Mouse (Mus musculus) forebrain, embryonic 16.5 days (tissue): Measurements from ENCODE around the gene Mrpl20. TPM values are rescaled to one million over a fixed set of nuclear protein-coding genes. Genes with fewer than 3 reads are reported as not detected.

Experiments
- ATAC-seq: fragments of 200-750 bp; cut with Nextera tagmentation; 2 replicates; pipeline ENCODE4 v1.8.0; 2017; ENCODE audit warnings: mild to moderate bottlenecking, moderate library complexity
- H3K27ac ChIP-seq: fragments of 300-500 bp; sonication (generic); 2 replicates; pipeline ENCODE4 v1.5.1; 2014; ENCODE audit warnings: low read length, control low read depth
- H3K27me3 ChIP-seq: fragments of 300-500 bp; sonication (generic); replicated peaks from 2 replicates; pipeline ENCODE4 v1.6.1; 2014; ENCODE audit warnings: low read length; ENCODE audit not compliant: control insufficient read depth, insufficient read depth
- H3K36me3 ChIP-seq: fragments of 300-500 bp; sonication (generic); 2 replicates; pipeline ENCODE4 v1.6.1; 2014; ENCODE audit not compliant: control insufficient read depth, insufficient read depth
- H3K4me1 ChIP-seq: fragments of 300-500 bp; sonication (generic); replicated peaks from 2 replicates; pipeline ENCODE4 v1.6.1; 2014; ENCODE audit warnings: low read length; ENCODE audit not compliant: control insufficient read depth, insufficient read depth
- H3K4me2 ChIP-seq: fragments of 300-500 bp; sonication (generic); 2 replicates; pipeline ENCODE4 v1.6.1; 2014; ENCODE audit warnings: mild to moderate bottlenecking, low read length, control low read depth
- H3K4me3 ChIP-seq: fragments of 300-500 bp; sonication (generic); replicated peaks from 2 replicates; pipeline ENCODE4 v1.5.1; 2014; ENCODE audit warnings: mild to moderate bottlenecking, low read length, control low read depth
- H3K9ac ChIP-seq: fragments of 300-500 bp; sonication (generic); replicated peaks from 2 replicates; pipeline ENCODE4 v1.6.1; 2014; ENCODE audit warnings: low read depth, low read length, control low read depth
- H3K9me3 ChIP-seq: fragments of 300-500 bp; sonication (generic); 2 replicates; pipeline ENCODE4 v1.6.1; 2016; ENCODE audit warnings: low read length; ENCODE audit not compliant: control insufficient read depth
- WGBS: fragments of 180-500 bp; shearing (Covaris S2); extraction: QIAGEN DNeasy Blood & Tissue Kit; methylation state at CpG from one replicate; pipeline ENCODE4 v1.1.7; 2014; 5-methylcytosine and 5-hydroxymethylcytosine counted together
- polyA plus RNA-seq: library from polyadenylated mRNA; unstranded; fragments of >200 nt; fragmentation: Nextera tagmentation; extraction: Ambion mirVana; gene quantifications from 2 replicates; pipeline ENCODE4 v1.2.1, GENCODE M21; 2015

Mrpl20 gene
- polyA plus RNA-seq, 1 experiment from 2014 or later = 231 TPM

DNA sequence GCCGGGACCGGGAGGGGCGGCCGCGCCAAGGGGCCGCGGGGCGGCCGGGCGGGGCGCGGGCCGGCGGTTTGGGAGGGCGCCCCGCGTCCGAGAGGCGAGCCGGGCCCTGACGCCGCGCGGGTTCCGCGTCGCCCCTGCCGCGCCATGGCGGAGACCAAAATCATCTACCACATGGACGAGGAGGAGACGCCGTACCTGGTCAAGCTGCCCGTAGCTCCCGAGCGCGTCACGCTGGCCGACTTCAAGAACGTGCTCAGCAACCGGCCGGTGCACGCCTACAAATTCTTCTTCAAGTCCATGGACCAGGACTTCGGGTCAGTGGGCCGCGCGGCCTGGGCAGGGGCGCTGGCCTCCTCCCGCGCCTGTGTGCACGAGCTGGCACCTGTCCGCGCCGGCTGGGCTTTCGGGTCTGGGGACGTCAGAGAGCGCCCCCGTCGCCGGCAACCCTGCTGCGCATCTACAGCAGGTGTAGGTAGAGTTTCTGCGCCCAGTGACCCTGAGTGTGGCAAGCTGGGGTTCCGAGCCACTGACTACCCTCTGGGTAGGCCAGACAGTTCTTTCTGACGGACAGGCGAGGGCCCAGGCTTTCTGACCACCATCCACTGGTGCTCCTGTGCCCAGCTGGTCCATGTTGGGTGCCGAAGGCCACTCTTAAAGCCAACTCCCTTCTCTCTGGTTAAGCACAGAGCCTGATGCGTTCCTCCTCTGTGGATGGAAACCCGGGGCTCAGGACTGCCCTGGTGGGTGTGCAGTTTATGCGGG is 45.1 kb downstream of the Mrpl20 start:
- H3K9me3 ChIP-seq = no peaks in the 10 kb centered on the region
- 1% methylated on average over 61 of the region's 69 CpGs for WGBS
- H3K4me2 ChIP-seq = peak overlapping the region; percentile 98
- H3K4me3 ChIP-seq = peak overlapping the region; percentile 68
- peak overlapping the region; percentile 69 for H3K27ac ChIP-seq
- H3K36me3 ChIP-seq = no peaks in the 10 kb centered on the region
- H3K27me3 ChIP-seq = no peaks in the 10 kb centered on the region
- ATAC-seq = peak; percentile 36
- H3K9ac ChIP-seq = peak overlapping the region; percentile 94
- peaks cover 41% of the 10 kb centered on the region for H3K4me1 ChIP-seq

- no peaks in the 10 kb centered on the region for H3K9me3 ChIP-seq
- WGBS = 55% methylated on average over 7 of the region's 7 CpGs
- peak overlapping the region; percentile 98 for H3K4me2 ChIP-seq
- no peak for ATAC-seq
- peak overlapping the region; percentile 68 for H3K4me3 ChIP-seq
- no peak overlapping the region for H3K27ac ChIP-seq
- no peaks in the 10 kb centered on the region for H3K36me3 ChIP-seq
- no peaks in the 10 kb centered on the region for H3K27me3 ChIP-seq
- peak overlapping the region; percentile 94 for H3K9ac ChIP-seq
- peaks cover 41% of the 10 kb centered on the region for H3K4me1 ChIP-seq
These were observed 45.9 kb downstream of the Mrpl20 start for GRCm38 (mm10) chr4:155848434-155849095.

DNA sequence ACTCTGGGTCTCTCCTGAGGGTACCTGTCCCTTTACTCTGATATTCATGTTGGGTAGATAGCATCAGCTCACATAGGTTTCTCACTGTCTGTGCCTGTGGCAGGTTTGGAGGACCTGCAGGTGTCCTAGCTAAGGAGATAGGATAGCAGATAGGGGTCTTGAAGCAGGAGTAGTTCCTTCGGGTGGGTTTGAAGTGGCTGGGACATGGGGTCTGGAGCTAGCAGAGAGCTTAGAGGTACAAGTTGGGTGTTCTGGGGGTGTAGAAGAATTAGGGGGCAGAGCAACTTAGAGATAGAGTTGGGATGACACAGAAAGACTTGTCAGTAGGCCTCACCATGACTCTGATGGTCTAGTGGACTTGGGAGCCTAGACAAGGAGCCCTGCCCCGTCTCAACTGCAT is 46.7 kb downstream of the Mrpl20 start:
- Histone ChIP-seq H3K4me1 (peaks cover 41% of the 10 kb centered on the region), H3K36me3 (no peaks in the 10 kb centered on the region; the same call in 1 of the 2 replicates), H3K4me3 (no peak overlapping the region), H3K27ac (no peak overlapping the region), H3K9me3 (no peaks in the 10 kb centered on the region), H3K9ac (no peak overlapping the region), H3K4me2 (no peak overlapping the region), H3K27me3 (no peaks in the 10 kb centered on the region)
- ATAC-seq = no peak
- 88% methylated on average over 2 of the region's 2 CpGs for WGBS

- no peak overlapping the region for H3K4me2 ChIP-seq
- no peak overlapping the region for H3K4me3 ChIP-seq
- peaks cover 41% of the 10 kb centered on the region for H3K4me1 ChIP-seq
- no peaks in the 10 kb centered on the region for H3K9me3 ChIP-seq
- H3K27ac ChIP-seq = no peak overlapping the region
- no peak overlapping the region for H3K9ac ChIP-seq
- H3K27me3 ChIP-seq = no peaks in the 10 kb centered on the region
- peaks cover 2% of the 10 kb centered on the region for H3K36me3 ChIP-seq
- no peak for ATAC-seq
- WGBS = 84% methylated on average over 3 of the region's 3 CpGs
These were observed 47.2 kb downstream of the Mrpl20 start for GRCm38 (mm10) chr4:155849792-155850451.

DNA sequence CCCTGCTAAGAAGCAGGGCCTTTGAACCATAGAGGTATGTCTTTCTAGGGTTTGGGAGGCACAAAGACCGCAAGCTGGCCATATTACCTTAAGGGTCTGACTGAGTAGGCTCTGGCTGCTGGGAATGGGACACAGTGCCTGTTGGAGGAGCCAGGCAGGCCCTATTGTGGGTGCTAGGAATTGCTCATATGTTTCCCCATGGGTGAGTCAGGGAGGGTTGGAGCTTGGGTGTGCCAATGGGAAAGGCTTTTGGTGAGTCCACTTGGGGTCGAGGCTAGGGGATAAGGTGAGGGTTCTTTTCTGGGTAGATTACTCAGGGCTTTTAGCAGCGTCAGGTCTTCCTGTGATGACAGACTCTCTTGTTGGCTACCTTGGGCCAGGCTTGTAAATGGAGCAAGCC is 48.7 kb downstream of the Mrpl20 start:
- H3K27me3 ChIP-seq = no peaks in the 10 kb centered on the region
- H3K9me3 ChIP-seq = no peaks in the 10 kb centered on the region
- H3K9ac ChIP-seq = no peak overlapping the region
- H3K4me2 ChIP-seq = no peak overlapping the region
- no peak overlapping the region for H3K4me3 ChIP-seq
- ATAC-seq = no peak
- H3K27ac ChIP-seq = no peak overlapping the region
- H3K4me1 ChIP-seq = peaks cover 40% of the 10 kb centered on the region
- H3K36me3 ChIP-seq = peaks cover 8% of the 10 kb centered on the region
- 88% methylated on average over 3 of the region's 3 CpGs for WGBS

DNA sequence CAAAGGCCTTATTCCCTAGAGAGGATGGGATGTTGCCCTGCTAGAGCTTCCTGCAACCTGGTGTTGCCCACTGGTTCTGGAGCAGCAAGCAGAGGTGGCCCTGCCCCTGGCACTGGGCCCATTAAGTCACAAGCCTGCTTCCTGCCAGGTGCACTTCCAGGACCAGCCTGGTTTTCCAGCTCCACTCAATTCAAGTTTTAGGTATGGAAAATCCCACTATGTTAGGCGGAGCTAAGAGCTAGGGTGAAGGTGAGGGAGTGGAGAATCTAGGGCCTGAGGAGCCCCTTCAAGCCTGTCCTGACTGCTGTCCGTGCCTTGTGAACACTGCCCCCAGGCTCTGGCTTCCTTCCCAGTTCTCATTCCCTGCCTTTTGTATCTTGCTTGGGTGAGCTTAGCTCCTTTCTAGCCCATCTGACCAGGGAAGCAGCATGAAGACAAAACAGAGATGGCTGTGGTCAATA is 49.3 kb downstream of the Mrpl20 start:
- no peak for ATAC-seq
- H3K9ac ChIP-seq = no peak overlapping the region
- H3K36me3 ChIP-seq = peaks cover 8% of the 10 kb centered on the region
- H3K4me2 ChIP-seq = no peak overlapping the region
- no peak overlapping the region for H3K4me3 ChIP-seq
- no peak overlapping the region for H3K27ac ChIP-seq
- no peaks in the 10 kb centered on the region for H3K27me3 ChIP-seq
- no peaks in the 10 kb centered on the region for H3K9me3 ChIP-seq
- WGBS = 64% methylated on average over 2 of the region's 2 CpGs
- H3K4me1 ChIP-seq = peaks cover 34% of the 10 kb centered on the region

DNA sequence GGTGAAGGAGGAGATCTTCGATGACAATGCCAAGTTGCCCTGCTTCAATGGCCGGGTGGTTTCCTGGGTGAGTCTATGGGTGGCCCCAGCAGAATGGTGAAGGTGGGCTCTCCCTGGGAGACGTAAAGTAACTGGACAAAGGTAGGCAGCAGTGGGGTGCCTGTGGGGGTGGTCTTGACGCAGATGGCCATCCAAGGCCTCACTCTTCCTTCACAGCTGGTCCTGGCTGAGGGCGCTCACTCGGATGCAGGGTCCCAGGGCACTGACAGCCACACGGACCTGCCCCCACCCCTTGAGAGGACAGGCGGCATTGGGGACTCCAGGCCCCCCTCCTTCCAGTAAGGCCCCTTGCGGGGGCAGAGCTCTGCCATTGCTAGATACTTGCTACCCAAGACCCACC is 50.7 kb downstream of the Mrpl20 start:
- no peak overlapping the region for H3K27ac ChIP-seq
- peaks cover 11% of the 10 kb centered on the region for H3K36me3 ChIP-seq
- ATAC-seq = no peak

DNA sequence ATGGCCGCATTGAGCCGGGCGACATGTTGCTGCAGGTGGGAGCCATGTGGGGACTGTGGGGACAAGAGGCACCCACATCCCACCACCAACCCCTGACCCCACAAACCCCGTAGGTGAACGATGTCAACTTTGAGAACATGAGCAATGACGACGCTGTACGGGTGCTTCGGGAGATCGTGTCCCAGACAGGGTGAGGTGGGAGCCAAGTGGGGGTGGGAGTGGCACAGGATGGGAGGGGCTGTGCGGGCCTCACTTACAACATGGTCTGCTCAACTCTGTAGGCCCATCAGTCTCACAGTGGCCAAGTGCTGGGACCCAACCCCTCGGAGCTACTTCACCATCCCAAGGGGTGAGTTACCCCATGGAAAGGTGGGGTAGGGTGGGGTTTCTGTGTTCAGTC is 52.3 kb downstream of the Mrpl20 start:
- WGBS = 95% methylated on average over 12 of the region's 12 CpGs
- Histone ChIP-seq H3K36me3 (peaks cover 18% of the 10 kb centered on the region), H3K9ac (no peak overlapping the region), H3K4me1 (peaks cover 13% of the 10 kb centered on the region), H3K27me3 (no peaks in the 10 kb centered on the region), H3K4me2 (no peak overlapping the region), H3K4me3 (no peak overlapping the region), H3K27ac (no peak overlapping the region), H3K9me3 (no peaks in the 10 kb centered on the region)
- ATAC-seq = no peak

More for the DNA sequence above, 50.7 kb downstream of the Mrpl20 start:
- no peaks in the 10 kb centered on the region for H3K9me3 ChIP-seq
- H3K4me3 ChIP-seq = no peak overlapping the region
- peaks cover 28% of the 10 kb centered on the region for H3K4me1 ChIP-seq
- no peaks in the 10 kb centered on the region for H3K27me3 ChIP-seq
- H3K9ac ChIP-seq = no peak overlapping the region
- H3K4me2 ChIP-seq = no peak overlapping the region
- WGBS = 93% methylated on average over 9 of the region's 9 CpGs

DNA sequence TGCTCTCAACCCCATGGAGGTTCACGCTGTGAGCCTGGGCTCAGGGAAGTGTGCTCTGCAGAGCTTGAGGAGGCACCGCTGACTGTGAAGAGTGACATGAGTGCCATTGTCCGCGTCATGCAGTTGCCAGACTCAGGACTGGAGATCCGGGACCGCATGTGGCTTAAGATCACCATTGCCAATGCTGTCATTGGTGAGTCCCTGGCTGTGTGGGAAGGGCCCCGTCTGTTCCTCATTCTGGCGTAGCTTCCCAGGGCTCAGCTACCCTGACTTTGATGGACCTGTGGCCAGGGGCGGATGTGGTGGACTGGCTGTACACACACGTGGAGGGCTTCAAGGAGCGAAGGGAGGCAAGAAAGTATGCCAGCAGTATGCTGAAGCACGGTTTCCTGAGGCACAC is 53.4 kb downstream of the Mrpl20 start:
- Histone ChIP-seq H3K4me2 (no peak overlapping the region), H3K4me3 (no peak overlapping the region), H3K9ac (no peak overlapping the region), H3K4me1 (peaks cover 9% of the 10 kb centered on the region; the same call in 1 of the 2 replicates), H3K36me3 (peaks cover 21% of the 10 kb centered on the region), H3K27ac (no peak overlapping the region), H3K9me3 (no peaks in the 10 kb centered on the region), H3K27me3 (no peaks in the 10 kb centered on the region)
- WGBS = 93% methylated on average over 12 of the region's 12 CpGs
- no peak for ATAC-seq
